Mouse (Mus musculus) layer of hippocampus, adult 18-20 months (tissue): ENCODE results near the gene Alkbh5. TPM values are rescaled to one million over a fixed set of nuclear protein-coding genes. Genes with fewer than 3 reads are reported as not detected.
"Not testable (repeated sequence)": the region's sequence is repeated elsewhere in the genome, so short reads cannot be mapped to it uniquely, and the experiment has no call there.

Source experiments
- DNase-seq, 2 experiments: peaks; one replicate each; pipeline ENCODE4 v3.0.0; 2022; ENCODE audit warnings: low spot score in 2 of 2
- total RNA-seq, 2 experiments: library from RNA; stranded (reverse); gene quantifications; 2 replicates each; pipeline ENCODE4 v1.2.3; 2021

Gene Alkbh5
- total RNA-seq, 2 experiments from 2014 or later: 62.2 to 63.2 TPM

DNA sequence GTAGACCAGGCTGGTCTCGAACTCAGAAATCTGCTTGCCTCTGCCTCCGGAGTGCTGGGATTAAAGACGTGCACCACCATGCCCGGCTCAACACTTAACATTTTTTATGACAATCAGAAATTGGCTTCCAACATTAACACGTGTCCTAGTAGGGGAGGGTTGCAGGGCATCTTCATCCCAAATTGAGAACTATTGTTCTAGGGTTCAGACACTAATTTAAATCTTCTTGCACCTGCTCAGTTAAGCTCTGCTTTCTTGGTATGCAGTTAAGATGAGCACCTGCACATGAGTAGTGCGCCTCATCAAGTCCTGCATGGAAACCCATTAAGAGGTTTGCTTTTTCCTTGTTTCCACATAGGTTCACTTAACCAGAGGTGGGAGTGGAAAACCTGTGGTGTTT, 5.7 kb downstream of the Alkbh5 start:
- DNase-seq: no peak

DNA sequence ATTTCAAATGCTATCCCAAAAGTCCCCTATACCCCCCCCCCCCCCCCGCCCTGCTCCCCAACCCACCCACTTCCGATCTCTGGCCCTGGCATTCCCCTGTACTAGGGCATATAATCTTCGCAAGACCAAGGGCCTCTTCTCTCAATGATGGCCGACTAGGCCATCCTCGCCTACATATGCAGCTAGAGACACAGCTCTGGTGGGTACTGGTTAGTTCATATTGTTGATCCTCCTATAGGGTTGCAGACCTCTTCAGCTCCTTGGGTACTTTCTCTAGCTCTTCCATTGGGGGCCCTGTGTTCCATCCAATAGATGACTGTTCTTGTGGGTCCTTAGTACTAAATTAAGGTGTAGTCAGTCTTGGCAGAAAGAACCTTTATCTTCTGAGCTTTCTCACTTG, 7.0 kb downstream of the Alkbh5 start:
- DNase-seq: not testable (repeated sequence)

GRCm38 (mm10) chr11:60545433-60545832, 9.3 kb downstream of the Alkbh5 start:
- DNase-seq: no peak

GRCm38 (mm10) chr11:60548112-60548511, 11.9 kb downstream of the Alkbh5 start:
- DNase-seq: no peak

DNA sequence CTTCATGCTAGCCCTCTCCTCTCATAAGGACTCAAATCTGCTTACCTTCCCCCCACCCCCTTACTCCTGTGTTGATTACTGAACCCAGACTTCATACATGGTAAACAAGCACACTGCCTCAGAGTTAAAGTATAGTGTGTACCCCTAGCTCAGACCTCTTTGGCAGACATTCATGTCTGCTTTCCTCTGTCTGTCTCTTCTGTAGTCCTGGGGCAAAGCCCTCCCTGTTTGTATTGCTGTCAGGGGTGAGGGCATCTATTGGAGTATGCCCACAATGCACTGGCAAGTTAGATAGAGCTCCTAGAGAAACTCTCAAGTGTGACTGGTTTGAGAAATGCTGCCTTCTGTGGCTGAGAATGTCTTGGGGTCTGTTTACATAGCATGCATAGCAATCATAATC, 16.9 kb downstream of the Alkbh5 start:
- DNase-seq: no peak

GRCm38 (mm10) chr11:60557675-60558074, 21.5 kb downstream of the Alkbh5 start:
- DNase-seq: no peak

DNA sequence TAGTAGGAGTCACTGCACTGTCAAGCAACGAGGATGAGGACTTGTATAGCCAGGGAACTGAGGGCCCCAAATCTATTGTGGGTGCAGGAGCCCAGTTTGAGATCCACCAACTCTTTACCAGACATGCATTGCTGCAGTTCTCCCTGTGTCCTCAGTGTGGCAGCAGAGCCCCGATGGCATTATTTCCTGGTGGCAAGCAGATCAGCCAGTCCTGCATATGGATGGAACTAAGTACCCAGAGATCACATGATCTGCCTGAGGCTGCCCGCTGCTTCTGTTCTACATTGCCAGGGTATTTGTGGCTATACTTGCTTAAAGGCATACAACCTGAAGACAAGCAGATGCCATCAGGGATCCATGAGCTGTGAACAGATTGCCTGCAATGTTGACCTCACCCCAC, 23.2 kb downstream of the Alkbh5 start:
- peak; percentile 40 to 82 for DNase-seq

DNA sequence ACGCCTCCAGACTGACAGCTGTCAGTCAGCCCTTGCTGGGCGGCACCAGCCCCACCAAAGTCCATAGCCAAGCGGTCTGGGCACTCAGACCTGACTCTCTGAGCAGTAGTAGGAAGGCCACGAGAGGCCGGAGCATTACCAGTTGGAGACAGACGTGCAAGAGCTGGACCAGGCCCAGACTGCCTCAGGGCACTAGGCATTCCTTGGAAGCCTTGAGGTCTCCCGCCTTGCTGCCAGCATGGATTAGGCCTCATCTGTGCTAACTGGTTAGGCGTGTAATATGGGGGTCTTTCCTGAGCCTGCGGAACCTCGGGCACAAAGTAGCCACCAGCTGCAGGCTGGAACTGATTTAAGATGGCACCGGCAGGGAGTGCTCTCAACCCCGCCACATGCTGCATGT, 37.8 kb downstream of the Alkbh5 start:
- DNase-seq: not testable (repeated sequence)

Other genes starting within 250 kb of the Alkbh5 start
- gene Tom1l2, start 183.5 kb upstream of the Alkbh5 start, total RNA-seq: 100 to 1,000 TPM; 191 to 195 TPM
- gene Drc3, start 183.1 kb upstream of the Alkbh5 start, total RNA-seq: 1 to 10 TPM; 7.3 to 7.9 TPM
- 10 to 100 TPM; 50.2 to 54.0 TPM for gene Gid4, start 119.2 kb upstream of the Alkbh5 start, total RNA-seq
- gene Atpaf2, start 117.9 kb upstream of the Alkbh5 start, total RNA-seq: 10 to 100 TPM; 22.3 to 24.7 TPM
- 10 to 100 TPM; 68.7 to 74.0 TPM for gene Drg2, start 81.8 kb upstream of the Alkbh5 start, total RNA-seq
- gene Myo15, start 67.0 kb upstream of the Alkbh5 start, total RNA-seq: under 1 TPM; 0.12 to 0.18 TPM
- gene Llgl1, start 163.3 kb downstream of the Alkbh5 start, total RNA-seq: 10 to 100 TPM; 39.2 to 41.1 TPM
- gene Flii, start 190.9 kb downstream of the Alkbh5 start, total RNA-seq: 10 to 100 TPM; 63.4 to 63.6 TPM
- 10 to 100 TPM; 22.9 to 26.2 TPM for gene Mief2, start 192.0 kb downstream of the Alkbh5 start, total RNA-seq
- 1 to 10 TPM; 5.7 to 6.0 TPM for gene Top3a, start 241.0 kb downstream of the Alkbh5 start, total RNA-seq
- gene Smcr8, start 241.1 kb downstream of the Alkbh5 start, total RNA-seq: 10 to 100 TPM; 32.9 to 34.1 TPM